Mouse (Mus musculus) T-helper 17 cell (primary cell): ENCODE measurements around the gene AI661453.

Experiments used
- in situ Hi-C, 2 experiments: fragments of 300-600 bp; cut with MboI, MseI; formaldehyde crosslinking; loops; 1 replicate in 1 of 2; 2 replicates in 1 of 2; pipeline ENCODE4 v1.15.1; 2025; ENCODE audit warnings: high pct_unique_total_duplicates in 2 of 2

The AI661453 gene

GRCm38 (mm10) chr17:47465016-47465415 lies 28.6 kb downstream of the AI661453 start:
- in situ Hi-C loops = no loop called here

GRCm38 (mm10) chr17:47466284-47466683 lies 29.9 kb downstream of the AI661453 start:
- in situ Hi-C loops = no loop called here

GRCm38 (mm10) chr17:47467659-47468058 lies 31.2 kb downstream of the AI661453 start:
- in situ Hi-C loops = no loop called here

GRCm38 (mm10) chr17:47468063-47468462 lies 31.6 kb downstream of the AI661453 start:
- in situ Hi-C loops = no loop called here

GRCm38 (mm10) chr17:47468466-47468865 lies 32.1 kb downstream of the AI661453 start:
- in situ Hi-C loops = no loop called here

GRCm38 (mm10) chr17:47469642-47470041 lies 33.2 kb downstream of the AI661453 start:
- in situ Hi-C loops = no loop called here

- in situ Hi-C loops = no loop called here
Observed at GRCm38 (mm10) chr17:47470121-47470520, 33.7 kb downstream of the AI661453 start.

GRCm38 (mm10) chr17:47470686-47471085 lies 34.3 kb downstream of the AI661453 start:
- in situ Hi-C loops = no loop called here

- in situ Hi-C loops = no loop called here
Observed at GRCm38 (mm10) chr17:47472435-47473350, 36.3 kb downstream of the AI661453 start.

- in situ Hi-C loops = no loop called here
Observed at GRCm38 (mm10) chr17:47473434-47473974, 37.1 kb downstream of the AI661453 start.

GRCm38 (mm10) chr17:47474250-47474649 lies 37.8 kb downstream of the AI661453 start:
- in situ Hi-C loops = no loop called here

GRCm38 (mm10) chr17:47475181-47475580 lies 38.8 kb downstream of the AI661453 start:
- in situ Hi-C loops = no loop called here

GRCm38 (mm10) chr17:47475714-47476113 lies 39.3 kb downstream of the AI661453 start:
- in situ Hi-C loops = no loop called here

GRCm38 (mm10) chr17:47479887-47480286 lies 43.5 kb downstream of the AI661453 start:
- in situ Hi-C loops = loop anchor here in 1 of 2 experiments (5.0 kb wide), 1 partner anchor 68 kb away; no protein-coding TSS in a partner anchor

GRCm38 (mm10) chr17:47482401-47482800 lies 46.0 kb downstream of the AI661453 start:
- in situ Hi-C loops = loop anchor here in 1 of 2 experiments (5.0 kb wide), 1 partner anchor 70 kb away; no protein-coding TSS in a partner anchor

GRCm38 (mm10) chr17:47484241-47484921 lies 48.0 kb downstream of the AI661453 start:
- in situ Hi-C loops = loop anchor here in 1 of 2 experiments (5.0 kb wide), 1 partner anchor 72 kb away; no protein-coding TSS in a partner anchor

GRCm38 (mm10) chr17:47484993-47485392 lies 48.6 kb downstream of the AI661453 start:
- in situ Hi-C loops = loop anchor here in 1 of 2 experiments (5.0 kb wide), 1 partner anchor 73 kb away; no protein-coding TSS in a partner anchor

- in situ Hi-C loops = no loop called here
Observed at GRCm38 (mm10) chr17:47485791-47486190, 49.4 kb downstream of the AI661453 start.

GRCm38 (mm10) chr17:47490791-47491190 lies 54.4 kb downstream of the AI661453 start:
- in situ Hi-C loops = loop anchor here in 1 of 2 experiments (10.0 kb wide), 1 partner anchor 836 kb away; the partner anchor contains the start of gene Cul7

GRCm38 (mm10) chr17:47492731-47493130 lies 56.3 kb downstream of the AI661453 start:
- in situ Hi-C loops = loop anchor here in 1 of 2 experiments (10.0 kb wide), 1 partner anchor 838 kb away; the partner anchor contains the start of gene Cul7

GRCm38 (mm10) chr17:47493653-47494052 lies 57.2 kb downstream of the AI661453 start:
- in situ Hi-C loops = loop anchor here in 1 of 2 experiments (10.0 kb wide), 1 partner anchor 839 kb away; the partner anchor contains the start of gene Cul7
